Mouse (Mus musculus): ENCODE results near the gene Plekhb2.

DNA sequence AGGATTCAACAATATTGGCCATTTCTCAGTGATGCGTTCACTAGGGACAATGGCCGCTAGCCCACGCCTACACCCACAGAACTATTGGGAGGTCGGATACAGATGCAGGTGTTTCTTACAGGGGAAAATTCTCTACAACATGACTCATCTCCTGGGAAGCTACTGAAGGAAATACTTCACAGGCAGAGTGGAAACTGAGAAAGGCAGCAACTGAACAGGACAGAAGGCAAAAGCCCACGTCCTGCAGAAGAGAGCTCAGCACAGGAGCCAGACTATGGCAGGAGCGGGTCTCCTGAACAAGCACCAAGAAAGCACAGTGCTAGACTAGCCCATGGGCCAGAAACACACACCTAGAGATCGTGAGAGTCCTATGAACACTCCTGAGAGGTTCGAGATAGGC lies 25.6 kb upstream of the Plekhb2 start:
- no peak for TF ChIP-seq CTCF (IDR thresholded peaks at IDR 0.05; ENCODE audit: low read depth, low read length)
- no peak for TF ChIP-seq POLR2A (IDR thresholded peaks at IDR 0.05; ENCODE audit: insufficient read depth, low read length)
- TF ChIP-seq EP300 (IDR thresholded peaks at IDR 0.05; ENCODE audit: insufficient read depth, low read depth, low read length): no peak
